Mouse (Mus musculus): ENCODE data around the gene Syne1. TPM values are rescaled to one million over a fixed set of nuclear protein-coding genes. Genes with fewer than 3 reads are reported as not detected.
A peak's percentile ranks its signal among the peaks of the same experiment; 100 is the strongest.

The Syne1 gene
- total and polyA plus RNA-seq, 3 experiments: 29.0 to 66.6 (median 53.6) TPM

DNA sequence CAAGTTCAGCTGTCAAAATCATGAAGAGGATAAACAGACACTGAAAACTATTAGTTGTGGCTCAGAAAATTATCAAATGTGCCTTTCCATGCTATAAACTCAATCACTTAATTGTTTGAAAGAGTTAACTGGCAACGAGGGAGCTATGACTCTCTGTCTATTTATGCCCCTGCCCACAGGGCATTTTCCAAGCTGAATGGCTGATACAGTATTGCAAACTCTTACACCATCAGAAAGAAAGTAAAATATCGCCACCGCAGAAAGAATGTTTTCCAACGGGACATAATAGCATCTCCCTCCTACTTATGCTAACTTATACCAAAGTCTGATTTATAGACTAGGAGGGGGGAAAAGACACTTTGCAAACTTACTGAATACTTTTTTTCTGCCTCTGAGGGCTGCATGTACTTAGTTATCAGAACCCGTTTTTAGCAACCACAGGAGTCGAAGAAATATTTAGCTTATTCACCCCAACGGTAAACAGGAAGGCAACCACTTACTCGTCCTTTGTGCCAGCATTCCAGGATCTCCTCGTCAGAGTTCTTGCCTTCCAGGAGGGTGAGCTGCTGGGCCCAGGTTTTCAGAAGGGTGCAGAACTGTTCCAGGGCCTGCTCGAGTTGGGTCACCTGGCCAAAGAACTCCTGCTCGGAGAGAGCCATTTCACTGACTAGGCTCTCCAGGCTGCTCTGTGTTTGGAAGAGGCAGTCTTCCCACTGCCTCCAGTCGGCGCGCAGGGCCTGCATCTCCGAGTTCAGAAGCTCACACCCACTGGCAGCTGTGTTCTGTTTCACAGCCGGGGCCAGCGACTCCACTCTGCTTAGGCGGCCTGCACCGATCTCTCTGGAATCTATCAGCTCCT lies 262.3 kb downstream of the Syne1 start:
- intact Hi-C loops (cut with DNase I): no loop called here
- WGBS: 18% methylated on average over 19 of the region's 19 CpGs
- Histone ChIP-seq H3K4me1 (ENCODE audit: control insufficient read depth, insufficient read depth, low read length) (no peaks in the 10 kb centered on the region; the same call in 1 of the 2 replicates), H3K27me3 (ENCODE audit: control insufficient read depth, insufficient read depth, low read length) (no peaks in the 10 kb centered on the region), H3K4me3 (peak overlapping the region; percentile 49), H3K36me3 (ENCODE audit: control insufficient read depth, insufficient read depth, low read length) (peaks cover 2% of the 10 kb centered on the region), H3K27ac (peak overlapping the region; percentile 89), H3K9ac (ENCODE audit: low read depth, low read length) (peak overlapping the region; percentile 24), H3K79me2 (replicated peaks; ENCODE audit: control insufficient read depth, insufficient read depth, low read length) (no peaks in the 10 kb centered on the region)
- TF ChIP-seq POLR2A (IDR thresholded peaks at IDR 0.05; ENCODE audit: insufficient read depth, low read depth, low read length) (peak; percentile 44; the same call in 1 of the 2 replicates), CTCF (IDR thresholded peaks at IDR 0.05) (peak; percentile 60), EP300 (IDR thresholded peaks at IDR 0.05; ENCODE audit: insufficient read depth, low read depth, low read length) (no peak)
- DNase-seq: peak; percentile 76 to 84

DNA sequence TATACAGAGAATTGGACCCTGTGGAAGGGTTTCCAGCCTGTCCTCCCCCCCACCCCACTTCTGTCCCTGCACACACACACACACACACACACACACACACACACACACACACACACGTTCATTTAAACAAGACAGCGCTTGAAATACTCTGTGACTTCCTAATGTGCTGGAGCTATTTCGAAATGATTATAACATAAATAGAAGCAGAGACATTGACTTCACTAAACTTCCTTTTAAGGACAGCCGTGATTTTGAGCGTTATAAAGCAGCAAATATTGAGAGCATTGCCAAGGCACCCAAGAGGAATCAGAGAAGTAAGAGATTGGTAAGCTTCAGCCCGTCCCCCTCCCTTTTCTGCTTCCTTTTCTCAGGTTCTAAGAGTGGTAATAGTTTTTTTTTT lies 263.0 kb downstream of the Syne1 start:
- Histone ChIP-seq H3K27me3 (ENCODE audit: control insufficient read depth, insufficient read depth, low read length) (no peaks in the 10 kb centered on the region), H3K36me3 (ENCODE audit: control insufficient read depth, insufficient read depth, low read length) (peaks cover 2% of the 10 kb centered on the region), H3K9ac (ENCODE audit: low read depth, low read length) (peak overlapping the region; percentile 65; the same call in 1 of the 2 replicates), H3K4me3 (peak overlapping the region; percentile 49), H3K79me2 (replicated peaks; ENCODE audit: control insufficient read depth, insufficient read depth, low read length) (no peaks in the 10 kb centered on the region), H3K4me1 (ENCODE audit: control insufficient read depth, insufficient read depth, low read length) (no peaks in the 10 kb centered on the region; the same call in 1 of the 2 replicates), H3K27ac (peak overlapping the region; percentile 89)
- no peak for TF ChIP-seq CTCF (IDR thresholded peaks at IDR 0.05)
- no peak for TF ChIP-seq POLR2A (IDR thresholded peaks at IDR 0.05; ENCODE audit: insufficient read depth, low read depth, low read length)
- TF ChIP-seq EP300 (IDR thresholded peaks at IDR 0.05; ENCODE audit: insufficient read depth, low read depth, low read length): no peak
- 11% methylated on average over 6 of the region's 6 CpGs for WGBS
- DNase-seq: no peak
- intact Hi-C loops (cut with DNase I): no loop called here

DNA sequence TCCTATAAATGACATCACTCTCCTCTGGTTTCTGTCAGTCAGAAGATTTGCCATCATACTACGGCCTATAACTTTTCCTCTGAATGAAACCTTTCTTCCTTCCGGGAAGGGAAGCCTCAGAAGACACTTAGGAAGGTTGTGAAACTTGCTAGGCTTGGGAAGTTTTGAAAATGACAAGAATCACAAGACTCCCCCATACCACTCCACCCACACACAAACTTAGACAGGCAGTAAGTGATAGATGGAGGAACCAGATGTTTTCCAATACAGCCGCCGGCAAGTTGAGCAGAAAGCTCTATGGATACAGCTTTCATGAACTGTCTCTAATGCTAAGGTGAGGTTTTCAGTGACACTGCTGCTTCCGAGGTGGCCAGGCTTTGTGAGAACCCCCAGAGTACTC lies 275.5 kb downstream of the Syne1 start:
- intact Hi-C loops (cut with DNase I): no loop called here
- Histone ChIP-seq H3K36me3 (ENCODE audit: control insufficient read depth, insufficient read depth, low read length) (peaks cover 4% of the 10 kb centered on the region), H3K79me2 (replicated peaks; ENCODE audit: control insufficient read depth, insufficient read depth, low read length) (no peaks in the 10 kb centered on the region; the same call in 1 of the 2 replicates), H3K27me3 (ENCODE audit: control insufficient read depth, insufficient read depth, low read length) (no peaks in the 10 kb centered on the region), H3K9ac (ENCODE audit: low read depth, low read length) (no peak overlapping the region), H3K4me1 (ENCODE audit: control insufficient read depth, insufficient read depth, low read length) (no peaks in the 10 kb centered on the region), H3K4me3 (no peak overlapping the region), H3K27ac (no peak overlapping the region)
- no peak for TF ChIP-seq POLR2A (IDR thresholded peaks at IDR 0.05; ENCODE audit: insufficient read depth, low read depth, low read length)
- TF ChIP-seq CTCF (IDR thresholded peaks at IDR 0.05): no peak
- TF ChIP-seq EP300 (IDR thresholded peaks at IDR 0.05; ENCODE audit: insufficient read depth, low read depth, low read length): no peak
- WGBS: 59% methylated on average over 5 of the region's 5 CpGs
- DNase-seq: no peak

DNA sequence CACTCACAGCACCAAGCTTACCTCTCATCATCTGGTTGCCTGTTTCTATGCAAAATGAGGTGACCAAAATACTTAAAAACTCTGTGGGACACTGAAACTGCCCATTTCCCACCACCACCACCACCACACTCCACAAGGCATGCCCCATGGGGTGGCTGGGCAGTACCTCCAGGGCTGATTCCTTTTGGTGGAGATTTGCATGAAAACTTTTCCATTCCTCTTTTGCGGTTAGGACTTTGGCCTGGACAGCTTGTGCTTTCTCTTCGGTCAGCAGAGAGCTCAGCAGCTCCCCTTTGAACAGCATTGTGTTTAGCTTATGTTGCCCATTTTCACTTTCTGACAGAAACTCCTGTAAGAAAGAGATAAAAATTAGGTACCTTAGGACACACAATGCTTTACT lies 280.6 kb downstream of the Syne1 start:
- Histone ChIP-seq H3K79me2 (replicated peaks; ENCODE audit: control insufficient read depth, insufficient read depth, low read length) (no peaks in the 10 kb centered on the region), H3K36me3 (ENCODE audit: control insufficient read depth, insufficient read depth, low read length) (peaks cover 7% of the 10 kb centered on the region), H3K27me3 (ENCODE audit: control insufficient read depth, insufficient read depth, low read length) (no peaks in the 10 kb centered on the region), H3K4me3 (no peak overlapping the region), H3K9ac (ENCODE audit: low read depth, low read length) (no peak overlapping the region), H3K27ac (no peak overlapping the region), H3K4me1 (ENCODE audit: control insufficient read depth, insufficient read depth, low read length) (no peaks in the 10 kb centered on the region)
- 84% methylated on average over 2 of the region's 2 CpGs for WGBS
- DNase-seq: no peak
- intact Hi-C loops (cut with DNase I): no loop called here
- no peak for TF ChIP-seq POLR2A (IDR thresholded peaks at IDR 0.05; ENCODE audit: insufficient read depth, low read depth, low read length)
- no peak for TF ChIP-seq EP300 (IDR thresholded peaks at IDR 0.05; ENCODE audit: insufficient read depth, low read depth, low read length)
- no peak for TF ChIP-seq CTCF (IDR thresholded peaks at IDR 0.05)

DNA sequence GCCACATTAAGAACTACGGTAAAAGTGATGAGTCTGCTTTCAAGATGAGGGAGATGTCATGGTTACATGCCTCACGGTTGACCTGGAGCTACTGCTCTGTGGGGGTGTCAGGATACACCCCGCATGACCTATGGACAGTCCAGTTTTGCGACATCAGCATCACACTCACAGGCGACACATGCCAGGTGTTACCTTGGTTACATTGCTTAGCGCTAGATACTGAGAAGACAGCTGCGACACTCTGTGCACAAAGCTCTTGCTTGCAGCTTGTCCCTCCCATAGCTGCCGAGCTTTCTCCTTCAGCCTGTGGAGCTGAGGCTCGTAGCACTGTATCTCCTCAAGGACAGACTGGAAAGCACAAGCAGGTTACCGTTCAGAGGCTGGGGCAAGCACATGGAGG lies 286.9 kb downstream of the Syne1 start:
- Histone ChIP-seq H3K4me3 (no peak overlapping the region), H3K36me3 (ENCODE audit: control insufficient read depth, insufficient read depth, low read length) (peaks cover 2% of the 10 kb centered on the region), H3K4me1 (ENCODE audit: control insufficient read depth, insufficient read depth, low read length) (no peaks in the 10 kb centered on the region), H3K27me3 (ENCODE audit: control insufficient read depth, insufficient read depth, low read length) (no peaks in the 10 kb centered on the region), H3K79me2 (replicated peaks; ENCODE audit: control insufficient read depth, insufficient read depth, low read length) (no peaks in the 10 kb centered on the region), H3K9ac (ENCODE audit: low read depth, low read length) (no peak overlapping the region), H3K27ac (no peak overlapping the region)
- TF ChIP-seq POLR2A (IDR thresholded peaks at IDR 0.05; ENCODE audit: insufficient read depth, low read depth, low read length): no peak
- no peak for TF ChIP-seq EP300 (IDR thresholded peaks at IDR 0.05; ENCODE audit: insufficient read depth, low read depth, low read length)
- no peak for TF ChIP-seq CTCF (IDR thresholded peaks at IDR 0.05)
- WGBS: 78% methylated on average over 10 of the region's 10 CpGs
- intact Hi-C loops (cut with DNase I): no loop called here
- DNase-seq: no peak

DNA sequence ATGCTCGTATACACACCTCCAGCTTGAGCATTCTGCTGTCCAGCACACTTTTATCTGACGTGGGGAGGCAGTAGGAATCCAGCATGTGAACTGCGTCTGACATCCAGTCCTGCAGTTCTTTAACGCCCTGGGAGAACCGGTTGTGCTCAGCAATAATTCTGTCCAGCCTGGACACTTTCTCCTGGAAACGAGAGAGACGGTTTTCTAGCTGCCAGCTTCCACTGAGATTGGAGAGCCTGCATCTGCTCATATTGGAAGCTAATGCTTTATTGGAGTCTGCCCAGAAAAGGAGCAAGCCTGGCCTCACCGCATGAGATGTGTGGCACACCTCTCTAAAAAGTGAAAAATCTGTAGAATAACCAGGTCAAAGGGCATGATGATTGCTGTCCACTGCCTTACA lies 288.6 kb downstream of the Syne1 start:
- no peak overlapping the region for H3K27ac ChIP-seq
- H3K27me3 ChIP-seq (ENCODE audit: control insufficient read depth, insufficient read depth, low read length): no peaks in the 10 kb centered on the region
- no peak overlapping the region for H3K9ac ChIP-seq (ENCODE audit: low read depth, low read length)
- intact Hi-C loops (cut with DNase I): no loop called here
- H3K4me3 ChIP-seq: no peak overlapping the region
- H3K79me2 ChIP-seq (replicated peaks; ENCODE audit: control insufficient read depth, insufficient read depth, low read length): no peaks in the 10 kb centered on the region
- no peak for DNase-seq
- no peaks in the 10 kb centered on the region for H3K4me1 ChIP-seq (ENCODE audit: control insufficient read depth, insufficient read depth, low read length)
- 83% methylated on average over 8 of the region's 8 CpGs for WGBS
- TF ChIP-seq CTCF (IDR thresholded peaks at IDR 0.05) (no peak), EP300 (IDR thresholded peaks at IDR 0.05; ENCODE audit: insufficient read depth, low read depth, low read length) (no peak), POLR2A (IDR thresholded peaks at IDR 0.05; ENCODE audit: insufficient read depth, low read depth, low read length) (no peak)
- no peaks in the 10 kb centered on the region; the same call in none of the 2 replicates for H3K36me3 ChIP-seq (ENCODE audit: control insufficient read depth, insufficient read depth, low read length)
